Mouse (Mus musculus): ENCODE results near the gene Thbs3. TPM values are rescaled to one million over a fixed set of nuclear protein-coding genes. Genes with fewer than 3 reads are reported as not detected.
A peak's percentile ranks its signal among the peaks of the same experiment; 100 is the strongest.
"Not testable (repeated sequence)": the region's sequence is repeated elsewhere in the genome, so short reads cannot be mapped to it uniquely, and the experiment has no call there.

Gene Thbs3
- total RNA-seq, 1 experiment: 36.9 TPM

DNA sequence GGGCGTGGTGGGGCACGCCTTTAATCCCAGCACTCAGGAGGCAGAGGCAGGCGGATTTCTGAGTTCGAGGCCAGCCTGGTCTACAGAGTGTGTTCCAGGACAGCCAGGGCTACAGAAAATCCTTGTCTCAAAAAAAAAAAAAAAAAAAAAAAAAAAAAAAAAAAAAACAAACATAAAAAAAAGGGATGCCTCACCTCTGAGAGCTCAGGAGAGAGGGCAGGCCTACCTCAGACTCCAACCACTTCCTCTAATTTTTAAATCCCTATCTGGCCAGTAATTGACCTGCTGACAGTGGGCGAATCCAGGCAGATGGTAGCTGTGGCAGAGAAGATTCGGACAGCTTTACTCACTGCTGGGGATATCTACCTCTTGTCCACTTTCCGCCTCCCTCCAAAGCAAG, 1.4 kb downstream of the Thbs3 start:
- DNase-seq (ENCODE audit: low read depth, low spot score); in situ Hi-C loops (cut with MboI; ENCODE audit: low sequenced_read_pairs in 2 of 2, unreplicated experiment in 2 of 2); H3K9me3 ChIP-seq (ENCODE audit: control insufficient read depth, insufficient read depth, low read depth, low read length); H3K27ac ChIP-seq (ENCODE audit: insufficient read depth, low read depth, low read length, poor library complexity, severe bottlenecking); H3K9ac ChIP-seq (ENCODE audit: insufficient read depth, low read depth, low read length, poor library complexity, severe bottlenecking); H3K36me3 ChIP-seq (ENCODE audit: control insufficient read depth, insufficient read depth, low read length, poor library complexity, severe bottlenecking); H3K4me3 ChIP-seq (ENCODE audit: insufficient read depth in 1 of 2, low read depth in 1 of 2, low read length in 2 of 2, poor library complexity in 1 of 2, severe bottlenecking in 1 of 2): not testable (repeated sequence)
- TF ChIP-seq ZNF384 (IDR thresholded peaks at IDR 0.05; ENCODE audit: low read depth, low read length): peak; percentile 91
- H3K4me1 ChIP-seq (ENCODE audit: control insufficient read depth in 2 of 2, insufficient read depth in 2 of 2, low read length in 2 of 2, poor library complexity in 1 of 2): peaks cover 3 to 17% of the 10 kb centered on the region in 2 experiments; a peak in 2 of 4 replicates

DNA sequence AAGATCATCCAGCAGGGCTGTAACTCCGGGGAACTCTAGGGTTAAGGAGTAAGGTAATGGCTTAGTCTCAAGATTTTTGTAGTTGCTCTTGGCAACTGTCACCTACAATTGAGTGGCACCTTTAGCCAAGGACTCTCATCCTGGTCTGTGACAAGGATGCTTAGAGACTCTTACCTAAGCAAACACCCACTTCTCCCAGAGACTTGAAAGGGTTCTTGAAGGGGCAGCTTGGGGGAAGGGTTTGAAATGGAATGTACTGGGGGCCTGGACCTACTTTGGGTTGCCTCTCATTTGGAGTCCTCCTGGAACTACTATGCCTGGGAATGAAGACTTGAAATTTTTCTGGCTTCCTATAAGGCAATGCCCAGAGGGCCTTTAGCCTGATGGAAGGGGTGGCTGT, 3.3 kb downstream of the Thbs3 start:
- no peak overlapping the region for H3K4me3 ChIP-seq (ENCODE audit: insufficient read depth in 1 of 2, low read depth in 1 of 2, low read length in 2 of 2, poor library complexity in 1 of 2, severe bottlenecking in 1 of 2)
- no peak for TF ChIP-seq ZNF384 (IDR thresholded peaks at IDR 0.05; ENCODE audit: low read depth, low read length)
- TF ChIP-seq CHD2 (IDR thresholded peaks at IDR 0.05; ENCODE audit: low read depth, low read length): no peak
- no peak for TF ChIP-seq MAFK (IDR thresholded peaks at IDR 0.05; ENCODE audit: insufficient read depth, low read depth, low read length)
- no peak for TF ChIP-seq ZC3H11A (IDR thresholded peaks at IDR 0.05; ENCODE audit: borderline replicate concordance, low read depth, low read length)
- TF ChIP-seq HCFC1 (IDR thresholded peaks at IDR 0.05; ENCODE audit: borderline replicate concordance, insufficient read depth, low read length): no peak
- H3K36me3 ChIP-seq (ENCODE audit: control insufficient read depth, insufficient read depth, low read length, poor library complexity, severe bottlenecking): peaks cover 13% of the 10 kb centered on the region; the same call in 1 of the 2 replicates
- no peak for DNase-seq (ENCODE audit: low read depth, low spot score)
- peaks cover 0 to 17% of the 10 kb centered on the region in 2 experiments; a peak in 2 of 4 replicates for H3K4me1 ChIP-seq (ENCODE audit: control insufficient read depth in 2 of 2, insufficient read depth in 2 of 2, low read length in 2 of 2, poor library complexity in 1 of 2)
- in situ Hi-C loops (cut with MboI; ENCODE audit: low sequenced_read_pairs in 2 of 2, unreplicated experiment in 2 of 2): no loop called here
- H3K27ac ChIP-seq (ENCODE audit: insufficient read depth, low read depth, low read length, poor library complexity, severe bottlenecking): no peak overlapping the region
- no peaks in the 10 kb centered on the region for H3K9me3 ChIP-seq (ENCODE audit: control insufficient read depth, insufficient read depth, low read depth, low read length)
- no peak overlapping the region for H3K9ac ChIP-seq (ENCODE audit: insufficient read depth, low read depth, low read length, poor library complexity, severe bottlenecking)

DNA sequence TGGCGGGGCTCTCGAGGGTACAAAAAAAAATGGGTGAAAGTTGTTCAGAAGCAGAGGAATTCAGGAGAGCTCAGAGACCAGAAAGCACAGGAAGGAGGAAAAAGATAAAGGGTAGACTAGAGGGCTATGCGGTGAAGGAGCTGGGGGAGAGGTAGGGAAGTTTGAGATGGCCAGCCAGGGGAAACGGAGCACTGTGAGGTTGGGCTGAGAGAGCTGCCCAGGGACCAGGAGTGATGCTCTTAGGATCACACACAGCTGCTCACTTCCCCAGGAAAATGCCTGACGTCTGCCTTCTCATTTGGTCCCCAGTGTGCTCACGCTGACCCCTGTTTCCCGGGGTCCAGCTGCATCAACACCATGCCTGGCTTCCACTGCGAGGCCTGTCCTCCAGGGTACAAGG, 4.6 kb downstream of the Thbs3 start:
- no peak overlapping the region for H3K9ac ChIP-seq (ENCODE audit: insufficient read depth, low read depth, low read length, poor library complexity, severe bottlenecking)
- no peak for DNase-seq (ENCODE audit: low read depth, low spot score)
- in situ Hi-C loops (cut with MboI; ENCODE audit: low sequenced_read_pairs in 2 of 2, unreplicated experiment in 2 of 2): no loop called here
- H3K36me3 ChIP-seq (ENCODE audit: control insufficient read depth, insufficient read depth, low read length, poor library complexity, severe bottlenecking): peaks cover 16% of the 10 kb centered on the region; the same call in 1 of the 2 replicates
- TF ChIP-seq ZNF384 (IDR thresholded peaks at IDR 0.05; ENCODE audit: low read depth, low read length) (no peak), MAFK (IDR thresholded peaks at IDR 0.05; ENCODE audit: insufficient read depth, low read depth, low read length) (no peak), CHD2 (IDR thresholded peaks at IDR 0.05; ENCODE audit: low read depth, low read length) (no peak), ZC3H11A (IDR thresholded peaks at IDR 0.05; ENCODE audit: borderline replicate concordance, low read depth, low read length) (no peak), HCFC1 (IDR thresholded peaks at IDR 0.05; ENCODE audit: borderline replicate concordance, insufficient read depth, low read length) (no peak)
- H3K9me3 ChIP-seq (ENCODE audit: control insufficient read depth, insufficient read depth, low read depth, low read length): no peaks in the 10 kb centered on the region
- H3K27ac ChIP-seq (ENCODE audit: insufficient read depth, low read depth, low read length, poor library complexity, severe bottlenecking): no peak overlapping the region
- peaks cover 0 to 23% of the 10 kb centered on the region in 2 experiments; a peak in 3 of 4 replicates for H3K4me1 ChIP-seq (ENCODE audit: control insufficient read depth in 2 of 2, insufficient read depth in 2 of 2, low read length in 2 of 2, poor library complexity in 1 of 2)
- H3K4me3 ChIP-seq (ENCODE audit: insufficient read depth in 1 of 2, low read depth in 1 of 2, low read length in 2 of 2, poor library complexity in 1 of 2, severe bottlenecking in 1 of 2): no peak overlapping the region

DNA sequence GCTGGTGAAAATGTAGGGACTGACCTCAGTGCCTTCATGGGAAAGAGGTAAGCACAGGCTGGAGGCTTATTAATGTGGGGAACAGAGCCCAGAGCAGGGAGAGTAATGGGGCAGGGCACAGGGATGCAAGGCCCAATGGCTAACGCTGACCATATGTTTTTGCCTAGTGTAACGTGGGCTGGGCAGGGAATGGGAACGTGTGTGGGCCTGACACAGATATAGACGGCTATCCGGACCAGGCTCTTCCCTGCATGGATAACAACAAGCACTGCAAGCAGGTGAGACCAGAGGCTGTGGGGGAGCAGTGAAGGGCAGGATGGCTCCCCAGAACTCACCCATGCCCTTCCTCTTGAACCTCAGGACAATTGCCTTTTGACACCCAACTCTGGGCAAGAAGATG, 6.2 kb downstream of the Thbs3 start:
- TF ChIP-seq ZC3H11A (IDR thresholded peaks at IDR 0.05; ENCODE audit: borderline replicate concordance, low read depth, low read length) (no peak), HCFC1 (IDR thresholded peaks at IDR 0.05; ENCODE audit: borderline replicate concordance, insufficient read depth, low read length) (no peak), MAFK (IDR thresholded peaks at IDR 0.05; ENCODE audit: insufficient read depth, low read depth, low read length) (no peak), ZNF384 (IDR thresholded peaks at IDR 0.05; ENCODE audit: low read depth, low read length) (no peak), CHD2 (IDR thresholded peaks at IDR 0.05; ENCODE audit: low read depth, low read length) (no peak)
- Histone ChIP-seq H3K4me3 (ENCODE audit: insufficient read depth in 1 of 2, low read depth in 1 of 2, low read length in 2 of 2, poor library complexity in 1 of 2, severe bottlenecking in 1 of 2) (no peak overlapping the region), H3K9ac (ENCODE audit: insufficient read depth, low read depth, low read length, poor library complexity, severe bottlenecking) (no peak overlapping the region), H3K36me3 (ENCODE audit: control insufficient read depth, insufficient read depth, low read length, poor library complexity, severe bottlenecking) (peaks cover 16% of the 10 kb centered on the region; the same call in 1 of the 2 replicates), H3K27ac (ENCODE audit: insufficient read depth, low read depth, low read length, poor library complexity, severe bottlenecking) (no peak overlapping the region), H3K4me1 (ENCODE audit: control insufficient read depth in 2 of 2, insufficient read depth in 2 of 2, low read length in 2 of 2, poor library complexity in 1 of 2) (peaks cover 6 to 24% of the 10 kb centered on the region in 2 experiments), H3K9me3 (ENCODE audit: control insufficient read depth, insufficient read depth, low read depth, low read length) (no peaks in the 10 kb centered on the region)
- no peak for DNase-seq (ENCODE audit: low read depth, low spot score)
- in situ Hi-C loops (cut with MboI; ENCODE audit: low sequenced_read_pairs in 2 of 2, unreplicated experiment in 2 of 2): no loop called here

DNA sequence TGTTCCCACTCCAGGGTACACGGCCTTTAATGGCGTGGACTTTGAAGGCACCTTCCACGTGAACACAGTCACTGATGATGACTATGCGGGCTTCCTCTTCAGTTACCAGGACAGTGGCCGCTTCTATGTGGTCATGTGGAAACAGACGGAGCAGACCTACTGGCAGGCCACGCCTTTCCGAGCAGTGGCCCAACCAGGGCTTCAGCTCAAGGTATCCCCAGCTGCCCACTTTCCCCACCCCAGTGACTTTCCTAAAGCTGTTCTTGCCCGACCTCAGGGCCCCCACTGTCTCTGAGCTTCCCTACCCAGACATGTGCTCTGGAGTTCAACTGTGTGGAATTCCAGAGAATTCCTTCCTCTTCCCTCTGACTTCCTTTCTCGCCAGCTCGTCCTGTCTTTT, 9.8 kb downstream of the Thbs3 start:
- TF ChIP-seq ZC3H11A (IDR thresholded peaks at IDR 0.05; ENCODE audit: borderline replicate concordance, low read depth, low read length): no peak
- no peak for TF ChIP-seq HCFC1 (IDR thresholded peaks at IDR 0.05; ENCODE audit: borderline replicate concordance, insufficient read depth, low read length)
- no peak for TF ChIP-seq ZNF384 (IDR thresholded peaks at IDR 0.05; ENCODE audit: low read depth, low read length)
- TF ChIP-seq MAFK (IDR thresholded peaks at IDR 0.05; ENCODE audit: insufficient read depth, low read depth, low read length): no peak
- TF ChIP-seq CHD2 (IDR thresholded peaks at IDR 0.05; ENCODE audit: low read depth, low read length): no peak
- in situ Hi-C loops (cut with MboI; ENCODE audit: low sequenced_read_pairs in 2 of 2, unreplicated experiment in 2 of 2): no loop called here
- no peak for DNase-seq (ENCODE audit: low read depth, low spot score)
- Histone ChIP-seq H3K4me1 (ENCODE audit: control insufficient read depth in 2 of 2, insufficient read depth in 2 of 2, low read length in 2 of 2, poor library complexity in 1 of 2) (peaks cover 13 to 35% of the 10 kb centered on the region in 2 experiments), H3K27ac (ENCODE audit: insufficient read depth, low read depth, low read length, poor library complexity, severe bottlenecking) (peak overlapping the region; percentile 86; the same call in 1 of the 2 replicates), H3K4me3 (ENCODE audit: insufficient read depth in 1 of 2, low read depth in 1 of 2, low read length in 2 of 2, poor library complexity in 1 of 2, severe bottlenecking in 1 of 2) (peak overlapping the region in 1 of 2 experiments; percentile 47; a peak in 2 of 4 replicates), H3K36me3 (ENCODE audit: control insufficient read depth, insufficient read depth, low read length, poor library complexity, severe bottlenecking) (peaks cover 13% of the 10 kb centered on the region; the same call in 1 of the 2 replicates), H3K9me3 (ENCODE audit: control insufficient read depth, insufficient read depth, low read depth, low read length) (no peaks in the 10 kb centered on the region), H3K9ac (ENCODE audit: insufficient read depth, low read depth, low read length, poor library complexity, severe bottlenecking) (peak overlapping the region; percentile 68)
